Mouse (Mus musculus): ENCODE measurements around the gene Arid5b. TPM values are rescaled to one million over a fixed set of nuclear protein-coding genes. Genes with fewer than 3 reads are reported as not detected.
A peak's percentile ranks its signal among the peaks of the same experiment; 100 is the strongest.

The Arid5b gene
- polyA plus RNA-seq, 1 experiment: 4.0 TPM

DNA sequence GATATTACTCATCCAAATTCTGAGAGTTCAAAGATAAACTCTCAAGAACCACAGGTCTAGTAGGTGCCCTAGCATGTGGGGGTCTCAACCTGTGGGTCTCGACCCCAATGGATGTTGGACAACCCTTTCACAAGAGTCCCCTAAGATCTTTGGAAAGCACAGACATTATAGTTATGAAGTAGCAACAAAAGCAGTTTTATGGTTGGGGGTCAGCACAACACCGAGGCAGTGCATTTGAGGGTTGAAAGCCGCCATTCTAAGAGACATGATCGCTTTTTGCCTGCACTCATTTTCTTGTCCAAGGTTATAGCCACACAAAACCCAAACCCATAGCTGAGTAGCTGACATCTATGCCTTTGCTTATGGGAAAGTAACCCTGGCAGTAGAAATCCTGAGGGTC lies 105.6 kb downstream of the Arid5b start:
- 96% methylated on average over 4 of the region's 4 CpGs for WGBS
- no peak for DNase-seq
- Histone ChIP-seq H3K27me3 (ENCODE audit: control insufficient read depth, insufficient read depth, low read length) (no peaks in the 10 kb centered on the region), H3K4me1 (replicated peaks; ENCODE audit: control insufficient read depth, insufficient read depth, low read length) (no peaks in the 10 kb centered on the region), H3K4me3 (ENCODE audit: control insufficient read depth, insufficient read depth, low read length) (no peak overlapping the region), H3K27ac (ENCODE audit: control insufficient read depth, insufficient read depth, low read length) (no peak overlapping the region), H3K36me3 (ENCODE audit: control insufficient read depth, insufficient read depth, low read length) (no peaks in the 10 kb centered on the region)
- no peak for TF ChIP-seq CTCF (IDR thresholded peaks at IDR 0.05; ENCODE audit: borderline replicate concordance, control insufficient read depth, extremely low read depth, insufficient read depth, low read length, poor library complexity)
- TF ChIP-seq POLR2A (IDR thresholded peaks at IDR 0.05; ENCODE audit: control insufficient read depth, extremely low read depth, insufficient read depth, low read length, poor library complexity): no peak

GRCm38 (mm10) chr10:68171974-68172373 lies 106.6 kb downstream of the Arid5b start:
- TF ChIP-seq POLR2A (IDR thresholded peaks at IDR 0.05; ENCODE audit: control insufficient read depth, extremely low read depth, insufficient read depth, low read length, poor library complexity) (no peak), CTCF (IDR thresholded peaks at IDR 0.05; ENCODE audit: borderline replicate concordance, control insufficient read depth, extremely low read depth, insufficient read depth, low read length, poor library complexity) (no peak)
- H3K36me3 ChIP-seq (ENCODE audit: control insufficient read depth, insufficient read depth, low read length): no peaks in the 10 kb centered on the region

DNA sequence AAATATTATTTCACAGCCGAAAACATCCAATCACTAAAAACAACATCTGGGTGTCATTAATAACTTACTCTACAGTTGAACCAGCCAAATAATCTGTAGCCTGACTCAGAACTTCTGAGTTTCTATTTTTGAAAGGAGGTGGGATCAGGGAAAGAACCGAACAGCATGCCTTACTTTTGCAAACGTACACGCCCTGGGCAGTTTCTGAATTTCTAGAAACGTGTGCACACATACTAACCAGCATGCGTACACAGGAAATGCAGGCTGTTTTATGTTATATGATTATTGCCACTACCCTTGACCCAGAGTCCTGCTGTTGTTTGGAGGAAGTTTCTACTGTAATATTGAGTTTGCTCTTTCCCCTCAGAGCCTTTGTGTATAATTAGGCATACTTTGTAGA lies 109.9 kb downstream of the Arid5b start:
- Histone ChIP-seq H3K4me1 (replicated peaks; ENCODE audit: control insufficient read depth, insufficient read depth, low read length) (no peaks in the 10 kb centered on the region), H3K4me3 (ENCODE audit: control insufficient read depth, insufficient read depth, low read length) (no peak overlapping the region), H3K27me3 (ENCODE audit: control insufficient read depth, insufficient read depth, low read length) (no peaks in the 10 kb centered on the region), H3K36me3 (ENCODE audit: control insufficient read depth, insufficient read depth, low read length) (no peaks in the 10 kb centered on the region), H3K27ac (ENCODE audit: control insufficient read depth, insufficient read depth, low read length) (no peak overlapping the region)
- DNase-seq: no peak
- WGBS: 85% methylated on average over 6 of the region's 6 CpGs
- TF ChIP-seq POLR2A (IDR thresholded peaks at IDR 0.05; ENCODE audit: control insufficient read depth, extremely low read depth, insufficient read depth, low read length, poor library complexity) (no peak), CTCF (IDR thresholded peaks at IDR 0.05; ENCODE audit: borderline replicate concordance, control insufficient read depth, extremely low read depth, insufficient read depth, low read length, poor library complexity) (no peak)

More at GRCm38 (mm10) chr10:68171974-68172373, 106.6 kb downstream of the Arid5b start:
- no peak overlapping the region for H3K27ac ChIP-seq (ENCODE audit: control insufficient read depth, insufficient read depth, low read length)
- 77% methylated on average over 9 of the region's 9 CpGs for WGBS
- H3K4me1 ChIP-seq (replicated peaks; ENCODE audit: control insufficient read depth, insufficient read depth, low read length): no peaks in the 10 kb centered on the region
- no peak overlapping the region for H3K4me3 ChIP-seq (ENCODE audit: control insufficient read depth, insufficient read depth, low read length)
- peak; percentile 9 for DNase-seq
- no peaks in the 10 kb centered on the region for H3K27me3 ChIP-seq (ENCODE audit: control insufficient read depth, insufficient read depth, low read length)

GRCm38 (mm10) chr10:68168141-68168540 lies 110.4 kb downstream of the Arid5b start:
- H3K36me3 ChIP-seq (ENCODE audit: control insufficient read depth, insufficient read depth, low read length): no peaks in the 10 kb centered on the region
- H3K4me1 ChIP-seq (replicated peaks; ENCODE audit: control insufficient read depth, insufficient read depth, low read length): no peaks in the 10 kb centered on the region
- no peaks in the 10 kb centered on the region for H3K27me3 ChIP-seq (ENCODE audit: control insufficient read depth, insufficient read depth, low read length)
- no peak overlapping the region for H3K4me3 ChIP-seq (ENCODE audit: control insufficient read depth, insufficient read depth, low read length)
- DNase-seq: no peak
- H3K27ac ChIP-seq (ENCODE audit: control insufficient read depth, insufficient read depth, low read length): no peak overlapping the region
- 97% methylated on average over 8 of the region's 8 CpGs for WGBS
- TF ChIP-seq CTCF (IDR thresholded peaks at IDR 0.05; ENCODE audit: borderline replicate concordance, control insufficient read depth, extremely low read depth, insufficient read depth, low read length, poor library complexity) (no peak), POLR2A (IDR thresholded peaks at IDR 0.05; ENCODE audit: control insufficient read depth, extremely low read depth, insufficient read depth, low read length, poor library complexity) (no peak)

GRCm38 (mm10) chr10:68167118-68167517 lies 111.4 kb downstream of the Arid5b start:
- 91% methylated on average over 4 of the region's 4 CpGs for WGBS
- no peak for TF ChIP-seq CTCF (IDR thresholded peaks at IDR 0.05; ENCODE audit: borderline replicate concordance, control insufficient read depth, extremely low read depth, insufficient read depth, low read length, poor library complexity)
- TF ChIP-seq POLR2A (IDR thresholded peaks at IDR 0.05; ENCODE audit: control insufficient read depth, extremely low read depth, insufficient read depth, low read length, poor library complexity): no peak
- Histone ChIP-seq H3K4me3 (ENCODE audit: control insufficient read depth, insufficient read depth, low read length) (no peak overlapping the region), H3K27ac (ENCODE audit: control insufficient read depth, insufficient read depth, low read length) (no peak overlapping the region), H3K4me1 (replicated peaks; ENCODE audit: control insufficient read depth, insufficient read depth, low read length) (no peaks in the 10 kb centered on the region), H3K27me3 (ENCODE audit: control insufficient read depth, insufficient read depth, low read length) (no peaks in the 10 kb centered on the region), H3K36me3 (ENCODE audit: control insufficient read depth, insufficient read depth, low read length) (no peaks in the 10 kb centered on the region)
- no peak for DNase-seq

- 90% methylated on average over 2 of the region's 2 CpGs for WGBS
- TF ChIP-seq POLR2A (IDR thresholded peaks at IDR 0.05; ENCODE audit: control insufficient read depth, extremely low read depth, insufficient read depth, low read length, poor library complexity) (no peak), CTCF (IDR thresholded peaks at IDR 0.05; ENCODE audit: borderline replicate concordance, control insufficient read depth, extremely low read depth, insufficient read depth, low read length, poor library complexity) (no peak)
- DNase-seq: no peak
- no peak overlapping the region for H3K27ac ChIP-seq (ENCODE audit: control insufficient read depth, insufficient read depth, low read length)
- no peaks in the 10 kb centered on the region for H3K4me1 ChIP-seq (replicated peaks; ENCODE audit: control insufficient read depth, insufficient read depth, low read length)
- no peak overlapping the region for H3K4me3 ChIP-seq (ENCODE audit: control insufficient read depth, insufficient read depth, low read length)
- H3K27me3 ChIP-seq (ENCODE audit: control insufficient read depth, insufficient read depth, low read length): no peaks in the 10 kb centered on the region
- no peaks in the 10 kb centered on the region for H3K36me3 ChIP-seq (ENCODE audit: control insufficient read depth, insufficient read depth, low read length)
These were observed 111.8 kb downstream of the Arid5b start for GRCm38 (mm10) chr10:68166695-68167086.
